Mouse (Mus musculus): ENCODE data around the gene Taf5. TPM values are rescaled to one million over a fixed set of nuclear protein-coding genes. Genes with fewer than 3 reads are reported as not detected.
A peak's percentile ranks its signal among the peaks of the same experiment; 100 is the strongest.

The Taf5 gene
- polyA plus RNA-seq (2016; fragmentation: Nextera tagmentation; extraction: Ambion mirVana), result 10.8 and 11.4 TPM in 2 replicates

DNA sequence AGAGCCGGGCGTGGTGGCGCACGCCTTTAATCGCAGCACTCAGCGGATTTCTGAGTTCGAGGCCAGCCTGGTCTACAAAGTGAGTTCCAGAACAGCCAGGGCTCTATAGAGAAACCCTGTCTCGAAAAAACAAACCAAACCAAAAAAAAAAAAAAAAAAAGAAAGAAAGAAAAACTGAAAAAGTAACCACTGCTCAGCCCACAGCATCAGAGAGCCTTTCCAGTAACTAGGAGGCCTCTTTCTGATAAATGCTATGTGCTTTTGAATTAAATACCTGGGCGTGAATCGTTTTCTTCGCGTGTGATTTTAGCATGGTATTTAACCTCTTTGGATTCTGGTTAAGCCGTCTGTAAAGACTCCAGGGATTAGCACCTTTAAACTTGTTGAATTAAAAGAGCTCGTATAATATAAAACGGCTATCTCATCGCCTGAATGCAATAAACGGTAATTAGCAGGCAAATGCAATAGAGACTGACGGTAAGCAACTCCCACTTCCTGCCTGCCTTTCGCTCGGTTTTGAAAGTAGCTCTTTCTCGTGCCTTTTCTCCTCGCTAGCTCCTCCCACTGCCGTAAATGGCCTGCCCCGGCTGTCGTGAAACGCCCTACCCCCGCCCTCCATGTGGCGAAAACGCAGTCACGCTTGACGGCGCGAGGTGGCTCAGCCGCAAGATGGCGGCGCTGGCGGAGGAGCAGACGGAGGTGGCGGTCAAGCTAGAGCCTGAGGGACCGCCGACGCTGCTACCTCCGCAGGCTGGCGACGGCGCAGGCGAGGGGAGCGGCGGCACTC is at the start of gene Taf5:
Gene Taf5, plus strand, starts transcription at position 651 of the 787 bp plus-strand sequence.
- peak within 1 kb of the TSS; percentile 87 for H3K27ac ChIP-seq
- peaks cover 18% of the 10 kb centered on the region for H3K36me3 ChIP-seq
- 11% methylated on average over 49 of the region's 49 CpGs for WGBS
- peaks cover 9% of the 10 kb centered on the region for H3K4me1 ChIP-seq (replicated peaks)
- no peaks in the 10 kb centered on the region for H3K9me3 ChIP-seq
- peak within 1 kb of the TSS; percentile 99 for H3K4me3 ChIP-seq (replicated peaks)
- H3K4me2 ChIP-seq, result peak within 1 kb of the TSS; percentile 72
- H3K9ac ChIP-seq (replicated peaks), result peak within 1 kb of the TSS; percentile 95
- H3K27me3 ChIP-seq, result no peaks in the 10 kb centered on the region
- peak; percentile 65 for ATAC-seq (ENCODE audit: insufficient number of reproducible peaks, insufficient read depth, low FRiP score, low TSS enrichment, low read depth)

DNA sequence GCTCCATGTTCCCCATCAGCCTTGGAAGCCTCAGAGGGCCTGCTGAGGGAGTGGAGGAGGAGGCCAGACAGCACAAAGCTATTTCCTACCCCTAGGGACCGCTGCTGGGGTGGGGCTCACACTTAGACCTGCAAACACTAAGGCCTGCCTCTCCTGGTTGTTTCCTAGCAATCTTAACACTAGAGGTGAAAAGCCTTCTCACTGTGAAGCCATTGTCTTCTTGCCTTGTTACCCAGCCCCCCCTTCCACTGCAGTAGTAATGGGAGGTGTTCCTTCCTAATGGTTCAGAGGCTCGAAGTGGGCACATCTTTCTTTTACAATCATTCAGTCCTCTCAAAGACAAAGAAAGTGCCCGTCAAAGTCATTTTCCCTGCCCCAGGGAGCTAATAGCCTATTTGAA is 49.7 kb upstream of the Taf5 start:
- H3K9ac ChIP-seq (replicated peaks), result no peak overlapping the region
- H3K27me3 ChIP-seq, result peaks cover 58% of the 10 kb centered on the region
- WGBS, result 8% methylated on average over 3 of the region's 3 CpGs
- peaks cover 23% of the 10 kb centered on the region for H3K4me1 ChIP-seq (replicated peaks)
- H3K4me2 ChIP-seq, result no peak overlapping the region
- no peak overlapping the region for H3K4me3 ChIP-seq (replicated peaks)
- ATAC-seq (ENCODE audit: insufficient number of reproducible peaks, insufficient read depth, low FRiP score, low TSS enrichment, low read depth), result no peak
- H3K27ac ChIP-seq, result no peak overlapping the region
- no peaks in the 10 kb centered on the region for H3K36me3 ChIP-seq
- H3K9me3 ChIP-seq, result no peaks in the 10 kb centered on the region

DNA sequence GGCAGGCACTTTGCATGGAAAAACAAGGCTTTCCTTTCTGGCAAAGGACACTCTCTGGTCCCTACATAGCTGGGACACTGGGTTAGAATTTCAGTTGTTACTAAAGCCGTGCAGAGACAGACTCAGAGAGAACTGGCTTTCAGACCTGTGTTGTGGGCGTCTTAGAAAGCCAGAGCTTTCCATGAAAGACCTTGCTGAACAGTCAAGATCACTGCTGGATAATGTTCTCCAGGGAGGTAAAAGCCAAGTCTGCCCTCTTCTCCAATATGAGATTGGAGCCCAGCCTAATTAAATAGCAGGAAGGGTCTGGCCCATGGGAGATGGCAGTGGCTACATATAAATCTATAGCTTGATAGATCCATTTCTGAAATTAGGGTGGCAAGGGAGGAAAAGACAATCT is 49.2 kb upstream of the Taf5 start:
- Histone ChIP-seq H3K4me2 (no peak overlapping the region), H3K4me3 (replicated peaks) (no peak overlapping the region), H3K9me3 (no peaks in the 10 kb centered on the region), H3K4me1 (replicated peaks) (peaks cover 23% of the 10 kb centered on the region), H3K36me3 (no peaks in the 10 kb centered on the region), H3K9ac (replicated peaks) (no peak overlapping the region), H3K27ac (no peak overlapping the region), H3K27me3 (peaks cover 54% of the 10 kb centered on the region)
- WGBS, result 38% methylated on average over 2 of the region's 2 CpGs
- ATAC-seq (ENCODE audit: insufficient number of reproducible peaks, insufficient read depth, low FRiP score, low TSS enrichment, low read depth), result no peak

DNA sequence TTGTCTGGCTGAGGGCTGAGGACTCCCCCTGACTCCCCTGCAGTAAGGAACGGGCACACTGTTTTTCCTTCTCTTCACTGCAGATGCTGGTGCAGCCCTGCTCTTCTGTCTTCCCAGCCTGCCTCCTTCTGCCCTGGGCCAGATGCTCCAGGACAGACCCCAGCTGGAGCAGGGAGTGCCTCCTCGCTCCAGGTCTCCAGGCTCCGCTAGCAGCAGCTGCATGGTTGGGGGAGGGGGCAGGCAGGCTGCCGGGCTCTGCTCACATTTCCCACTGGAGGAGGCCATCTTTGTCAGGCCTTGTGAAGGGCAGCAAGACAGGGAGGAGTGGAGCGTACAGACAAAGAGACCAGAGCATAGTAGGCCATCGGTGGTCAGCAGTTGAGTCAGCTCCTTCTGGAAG is 48.2 kb upstream of the Taf5 start:
- H3K4me3 ChIP-seq (replicated peaks), result no peak overlapping the region
- peaks cover 21% of the 10 kb centered on the region for H3K4me1 ChIP-seq (replicated peaks)
- no peak overlapping the region for H3K4me2 ChIP-seq
- no peak for ATAC-seq (ENCODE audit: insufficient number of reproducible peaks, insufficient read depth, low FRiP score, low TSS enrichment, low read depth)
- 22% methylated on average over 6 of the region's 6 CpGs for WGBS
- H3K27me3 ChIP-seq, result peaks cover 44% of the 10 kb centered on the region
- no peak overlapping the region for H3K27ac ChIP-seq
- H3K36me3 ChIP-seq, result no peaks in the 10 kb centered on the region
- H3K9ac ChIP-seq (replicated peaks), result no peak overlapping the region
- H3K9me3 ChIP-seq, result no peaks in the 10 kb centered on the region

DNA sequence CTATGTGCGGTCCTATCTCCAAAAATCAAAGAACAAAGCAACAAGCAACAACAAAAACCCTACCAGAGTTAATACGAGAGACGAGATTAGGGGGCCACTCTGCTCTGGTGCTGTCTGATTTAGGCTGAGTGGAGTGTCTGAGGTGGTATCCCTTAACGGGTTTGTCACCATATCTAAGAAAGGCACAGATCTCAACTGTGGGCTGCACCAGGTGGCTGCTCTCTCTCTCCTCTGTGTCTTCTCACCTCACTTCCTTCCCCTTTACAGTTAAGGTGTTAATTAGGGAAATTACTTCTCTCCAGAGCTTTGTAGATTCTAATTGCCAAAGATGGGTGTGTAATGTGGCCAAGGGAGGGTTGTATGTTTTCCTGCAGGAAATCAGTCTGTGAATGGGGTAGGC is 44.8 kb upstream of the Taf5 start:
- H3K27me3 ChIP-seq, result peaks cover 16% of the 10 kb centered on the region
- peaks cover 6% of the 10 kb centered on the region; the same call in 1 of the 2 replicates for H3K4me1 ChIP-seq (replicated peaks)
- H3K4me3 ChIP-seq (replicated peaks), result no peak overlapping the region
- no peaks in the 10 kb centered on the region for H3K9me3 ChIP-seq
- no peak for ATAC-seq (ENCODE audit: insufficient number of reproducible peaks, insufficient read depth, low FRiP score, low TSS enrichment, low read depth)
- H3K27ac ChIP-seq, result no peak overlapping the region
- WGBS, result 78% methylated on average over 4 of the region's 4 CpGs
- no peaks in the 10 kb centered on the region for H3K36me3 ChIP-seq
- H3K9ac ChIP-seq (replicated peaks), result no peak overlapping the region
- no peak overlapping the region for H3K4me2 ChIP-seq

DNA sequence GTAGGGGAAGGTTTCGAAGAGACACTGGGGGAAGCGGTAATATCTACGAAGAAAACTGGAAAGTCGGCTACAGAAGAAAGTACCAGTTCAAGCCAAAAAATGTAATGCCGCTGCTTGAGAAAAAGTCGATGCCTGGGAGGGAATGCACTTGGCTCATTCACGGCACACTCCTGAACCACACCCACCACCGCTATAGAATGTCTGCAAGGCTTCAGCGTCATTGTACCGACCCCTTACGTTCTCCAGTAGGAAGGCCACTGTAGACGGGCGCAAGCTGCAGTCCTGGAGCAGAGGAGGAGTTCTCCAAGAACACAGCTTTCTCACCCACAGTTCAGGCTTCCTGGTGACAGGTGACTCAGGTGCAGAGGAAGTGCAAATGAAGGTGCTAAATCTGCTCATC is 44.0 kb upstream of the Taf5 start:
- no peak overlapping the region for H3K4me2 ChIP-seq
- no peak overlapping the region for H3K9ac ChIP-seq (replicated peaks)
- no peaks in the 10 kb centered on the region for H3K36me3 ChIP-seq
- H3K9me3 ChIP-seq, result no peaks in the 10 kb centered on the region
- H3K27me3 ChIP-seq, result peaks cover 7% of the 10 kb centered on the region
- ATAC-seq (ENCODE audit: insufficient number of reproducible peaks, insufficient read depth, low FRiP score, low TSS enrichment, low read depth), result no peak
- WGBS, result 86% methylated on average over 13 of the region's 13 CpGs
- H3K27ac ChIP-seq, result no peak overlapping the region
- no peak overlapping the region for H3K4me3 ChIP-seq (replicated peaks)
- H3K4me1 ChIP-seq (replicated peaks), result peaks cover 6% of the 10 kb centered on the region; the same call in 1 of the 2 replicates

DNA sequence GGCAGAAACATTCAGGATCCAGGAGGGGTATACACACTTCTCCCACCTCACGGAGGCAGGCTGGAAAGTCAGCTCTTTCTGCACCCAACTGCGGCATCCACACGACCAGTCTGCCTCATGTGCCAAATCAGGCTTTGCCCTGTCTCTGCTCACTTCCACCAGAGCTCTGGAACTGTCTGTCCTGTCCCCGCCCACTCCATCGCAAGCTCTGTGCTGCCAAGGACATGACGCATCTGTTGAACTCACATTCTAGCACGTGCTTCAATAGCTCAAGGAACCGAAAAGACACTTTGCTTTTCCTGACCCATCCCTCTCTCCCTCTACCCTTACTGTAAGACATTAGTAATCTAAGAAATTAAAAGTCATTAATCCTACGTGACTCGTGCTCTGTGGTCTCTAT is 42.6 kb upstream of the Taf5 start:
- Histone ChIP-seq H3K36me3 (no peaks in the 10 kb centered on the region), H3K4me1 (replicated peaks) (no peaks in the 10 kb centered on the region), H3K4me3 (replicated peaks) (no peak overlapping the region), H3K9ac (replicated peaks) (no peak overlapping the region), H3K9me3 (no peaks in the 10 kb centered on the region), H3K27ac (no peak overlapping the region), H3K4me2 (no peak overlapping the region), H3K27me3 (no peaks in the 10 kb centered on the region)
- WGBS, result 81% methylated on average over 10 of the region's 10 CpGs
- no peak for ATAC-seq (ENCODE audit: insufficient number of reproducible peaks, insufficient read depth, low FRiP score, low TSS enrichment, low read depth)

DNA sequence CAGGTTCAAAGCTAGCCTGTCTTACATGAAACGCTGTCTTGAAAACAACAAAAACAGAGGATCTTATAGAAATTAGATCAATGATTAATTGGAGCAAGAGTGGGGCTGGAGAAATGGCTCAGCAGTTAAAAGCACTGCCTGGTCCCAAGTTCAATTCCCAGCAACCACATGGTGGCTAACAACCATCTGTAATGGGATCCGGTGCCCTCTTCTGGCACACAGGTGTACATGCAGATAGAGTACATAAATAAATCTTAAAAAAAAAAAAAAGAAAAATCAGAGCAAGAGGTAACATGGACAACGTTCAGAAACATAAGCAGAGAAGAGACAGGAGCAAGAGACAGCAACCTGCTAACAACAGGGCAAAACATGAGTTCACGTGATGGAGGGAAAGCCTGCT is 41.0 kb upstream of the Taf5 start:
- Histone ChIP-seq H3K4me3 (replicated peaks) (no peak overlapping the region), H3K36me3 (no peaks in the 10 kb centered on the region), H3K4me1 (replicated peaks) (no peaks in the 10 kb centered on the region), H3K9ac (replicated peaks) (no peak overlapping the region), H3K9me3 (no peaks in the 10 kb centered on the region), H3K4me2 (no peak overlapping the region), H3K27ac (no peak overlapping the region), H3K27me3 (no peaks in the 10 kb centered on the region)
- WGBS, result 89% methylated on average over 4 of the region's 4 CpGs
- no peak for ATAC-seq (ENCODE audit: insufficient number of reproducible peaks, insufficient read depth, low FRiP score, low TSS enrichment, low read depth)

DNA sequence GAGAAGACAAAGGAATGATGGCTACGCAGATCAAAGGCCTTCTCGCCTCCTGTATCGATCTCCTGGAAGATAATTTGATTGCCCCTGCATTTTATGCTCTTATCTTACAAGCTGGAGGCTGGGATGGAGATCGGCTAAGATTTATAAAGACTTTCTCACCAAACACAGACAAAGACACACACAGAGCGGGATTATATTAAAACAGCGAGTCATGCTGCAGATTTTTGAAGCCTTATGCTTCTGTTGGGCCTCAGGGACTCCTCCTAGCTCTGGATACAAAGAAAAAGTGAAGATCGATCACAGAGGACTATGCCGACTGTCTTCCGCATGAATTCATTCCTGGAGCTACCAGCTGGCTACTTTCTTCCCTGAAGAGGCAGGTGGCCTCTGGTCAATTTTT is 37.8 kb upstream of the Taf5 start:
- Histone ChIP-seq H3K9ac (replicated peaks) (no peak overlapping the region), H3K27ac (no peak overlapping the region), H3K9me3 (no peaks in the 10 kb centered on the region), H3K27me3 (no peaks in the 10 kb centered on the region), H3K4me3 (replicated peaks) (no peak overlapping the region), H3K4me1 (replicated peaks) (no peaks in the 10 kb centered on the region), H3K4me2 (no peak overlapping the region), H3K36me3 (peaks cover 24% of the 10 kb centered on the region)
- 84% methylated on average over 9 of the region's 9 CpGs for WGBS
- no peak for ATAC-seq (ENCODE audit: insufficient number of reproducible peaks, insufficient read depth, low FRiP score, low TSS enrichment, low read depth)

DNA sequence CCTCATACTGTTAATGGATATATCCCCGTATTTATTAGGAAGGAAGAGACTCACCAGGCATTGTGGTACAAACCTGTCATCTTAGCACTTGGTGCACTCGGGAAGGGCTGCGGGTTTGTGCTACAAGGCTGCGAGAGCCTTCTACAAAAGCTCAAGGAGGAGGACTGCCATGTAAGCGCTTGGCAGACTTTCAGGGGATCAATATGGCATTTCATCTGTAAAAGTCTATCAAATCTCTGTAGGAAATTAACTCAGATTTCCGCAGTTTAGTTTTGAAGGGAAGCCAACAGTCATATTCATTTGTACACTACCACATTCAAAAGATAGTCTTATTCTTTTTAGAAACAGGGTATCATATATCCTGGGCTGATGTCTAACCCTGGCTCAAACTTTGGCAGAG is 35.8 kb upstream of the Taf5 start:
- Histone ChIP-seq H3K4me1 (replicated peaks) (no peaks in the 10 kb centered on the region), H3K27me3 (no peaks in the 10 kb centered on the region), H3K4me2 (no peak overlapping the region), H3K4me3 (replicated peaks) (no peak overlapping the region), H3K9ac (replicated peaks) (no peak overlapping the region), H3K36me3 (peaks cover 39% of the 10 kb centered on the region), H3K9me3 (no peaks in the 10 kb centered on the region), H3K27ac (no peak overlapping the region)
- 91% methylated on average over 6 of the region's 6 CpGs for WGBS
- no peak for ATAC-seq (ENCODE audit: insufficient number of reproducible peaks, insufficient read depth, low FRiP score, low TSS enrichment, low read depth)

DNA sequence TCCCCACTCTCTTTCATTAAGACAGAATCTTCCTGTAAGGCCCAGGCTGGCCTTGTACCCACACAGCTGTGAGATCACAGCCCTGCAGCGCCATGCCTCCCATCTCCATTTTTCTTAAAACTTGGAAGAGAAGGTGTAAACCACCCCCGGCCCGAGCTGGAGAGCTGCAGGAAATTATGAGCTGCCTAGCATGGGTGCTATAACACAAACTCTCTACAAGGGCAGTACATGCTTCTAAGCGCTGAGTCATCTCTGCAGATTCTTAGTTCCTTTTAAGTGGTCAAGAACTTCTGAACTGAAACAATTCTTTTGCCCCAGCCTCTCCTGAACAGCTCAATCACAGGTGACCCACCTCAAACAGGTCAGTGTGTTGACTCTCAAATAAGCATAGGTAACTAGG is 32.6 kb upstream of the Taf5 start:
- WGBS, result 91% methylated on average over 4 of the region's 4 CpGs
- H3K36me3 ChIP-seq, result peaks cover 68% of the 10 kb centered on the region
- H3K4me3 ChIP-seq (replicated peaks), result no peak overlapping the region

DNA sequence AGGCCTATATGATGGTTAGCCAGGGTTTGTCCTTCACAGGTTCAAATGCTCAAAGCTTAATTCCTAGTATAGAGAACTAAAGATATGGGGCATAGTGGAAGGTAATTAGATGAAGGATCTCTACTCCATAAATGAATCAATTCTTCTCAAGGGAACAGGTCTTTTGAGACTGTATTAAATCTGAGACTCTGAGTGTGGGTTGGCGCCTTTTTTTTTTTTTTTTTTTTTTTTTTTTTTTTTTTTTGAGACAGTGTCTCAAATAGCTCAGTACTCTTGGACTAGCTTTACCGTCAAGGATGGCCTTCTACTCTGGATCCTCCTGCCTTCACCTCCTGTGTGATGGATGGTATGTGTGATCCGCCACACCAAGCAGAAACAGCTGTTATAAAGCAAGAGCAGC is 30.9 kb upstream of the Taf5 start:
- no peaks in the 10 kb centered on the region for H3K27me3 ChIP-seq
- peaks cover 84% of the 10 kb centered on the region for H3K36me3 ChIP-seq
- no peak overlapping the region for H3K4me3 ChIP-seq (replicated peaks)
- 83% methylated on average over 3 of the region's 3 CpGs for WGBS
- H3K4me1 ChIP-seq (replicated peaks), result no peaks in the 10 kb centered on the region
- no peaks in the 10 kb centered on the region for H3K9me3 ChIP-seq
- no peak for ATAC-seq (ENCODE audit: insufficient number of reproducible peaks, insufficient read depth, low FRiP score, low TSS enrichment, low read depth)
- no peak overlapping the region for H3K9ac ChIP-seq (replicated peaks)
- H3K27ac ChIP-seq, result no peak overlapping the region
- no peak overlapping the region for H3K4me2 ChIP-seq

More for the DNA sequence above, 32.6 kb upstream of the Taf5 start:
- ATAC-seq (ENCODE audit: insufficient number of reproducible peaks, insufficient read depth, low FRiP score, low TSS enrichment, low read depth), result no peak
- H3K4me1 ChIP-seq (replicated peaks), result no peaks in the 10 kb centered on the region
- no peak overlapping the region for H3K9ac ChIP-seq (replicated peaks)
- no peaks in the 10 kb centered on the region for H3K9me3 ChIP-seq
- no peaks in the 10 kb centered on the region for H3K27me3 ChIP-seq
- no peak overlapping the region for H3K4me2 ChIP-seq
- H3K27ac ChIP-seq, result no peak overlapping the region

Measured in limb, embryonic 12.5 days (tissue).